Mouse (Mus musculus) kidney, adult 11 months (tissue): ENCODE results near the gene Fbxl2.

Source experiments
- DNase-seq: peaks from one replicate; pipeline ENCODE4 v3.0.0; 2022

Fbxl2 gene

DNA sequence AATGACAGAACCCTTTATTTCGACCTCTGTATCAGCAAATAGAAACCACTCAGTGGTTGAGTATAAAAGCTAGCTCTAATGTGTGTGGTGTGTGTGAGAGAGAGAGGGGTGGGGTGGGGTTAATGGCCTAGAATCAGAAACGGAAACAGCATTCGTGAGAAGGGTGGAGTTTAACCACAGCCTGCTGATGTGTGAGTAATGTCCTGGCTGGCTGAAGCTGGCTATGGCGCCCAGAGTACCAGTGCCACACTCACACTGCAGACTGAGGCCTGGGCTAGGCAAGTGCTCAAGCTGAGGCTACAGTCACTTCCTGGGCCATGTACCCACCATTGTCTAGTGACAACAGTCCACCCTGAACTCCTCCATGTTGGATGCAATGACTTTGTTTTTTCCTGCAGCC lies 29.6 kb downstream of the Fbxl2 start:
- DNase-seq, result no peak

DNA sequence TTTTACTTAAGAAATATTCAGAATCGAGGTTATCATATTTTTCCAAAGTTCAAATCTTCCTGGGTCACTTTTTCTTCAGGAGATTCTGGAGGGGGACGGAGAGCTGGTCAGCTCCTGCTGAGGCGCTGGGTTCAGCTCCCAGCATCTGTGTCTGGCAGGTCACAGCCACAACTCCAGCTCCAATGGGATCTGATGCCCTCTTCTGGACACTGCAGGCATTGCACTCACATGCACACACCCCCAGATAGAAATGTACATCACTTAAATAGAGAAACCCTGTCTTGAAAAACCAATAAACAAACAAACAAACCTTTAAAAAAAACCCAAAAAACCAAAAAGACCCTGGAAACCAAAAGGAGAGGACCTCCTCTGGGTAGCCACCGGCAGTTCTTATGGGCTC lies 30.3 kb downstream of the Fbxl2 start:
- DNase-seq, result no peak

DNA sequence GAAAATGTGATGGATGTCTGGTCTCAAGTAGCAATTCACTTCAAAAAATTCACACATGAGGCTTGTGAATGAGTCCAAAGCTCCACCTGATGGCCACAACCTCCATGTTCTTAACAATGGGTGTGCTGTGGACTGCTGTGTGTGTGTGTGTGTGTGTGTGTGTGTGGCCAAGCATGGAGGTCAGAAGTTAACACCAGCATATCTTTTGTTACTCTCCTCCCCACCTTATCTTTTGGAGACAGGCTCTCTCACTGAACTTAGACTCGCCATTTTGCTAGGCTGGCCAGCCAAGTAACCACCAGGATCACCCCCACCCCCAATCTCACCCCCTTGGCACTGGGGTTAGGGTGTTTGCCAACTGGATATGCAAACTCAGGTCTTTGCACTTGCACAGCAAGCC lies 32.0 kb downstream of the Fbxl2 start:
- DNase-seq, result no peak

DNA sequence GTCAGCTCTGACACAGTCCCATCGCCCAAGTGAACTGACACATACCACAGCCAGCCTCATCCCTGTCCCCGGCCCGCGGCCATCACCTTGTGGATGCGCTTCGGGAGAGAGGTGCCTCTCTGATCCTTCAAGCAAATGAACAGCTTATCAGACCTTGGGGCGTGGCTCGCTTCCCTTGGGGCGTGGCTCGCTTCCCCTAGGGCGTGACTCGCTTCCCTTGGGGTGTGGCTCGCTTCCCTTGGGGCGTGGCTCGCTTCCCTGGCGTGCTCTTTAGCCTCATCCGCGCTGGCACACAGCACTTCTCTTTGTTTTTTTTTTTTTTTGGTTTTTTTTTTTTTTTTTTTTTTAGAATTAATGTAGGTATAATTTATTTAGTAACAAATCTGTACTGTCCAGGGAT lies 34.8 kb downstream of the Fbxl2 start:
- no peak for DNase-seq

DNA sequence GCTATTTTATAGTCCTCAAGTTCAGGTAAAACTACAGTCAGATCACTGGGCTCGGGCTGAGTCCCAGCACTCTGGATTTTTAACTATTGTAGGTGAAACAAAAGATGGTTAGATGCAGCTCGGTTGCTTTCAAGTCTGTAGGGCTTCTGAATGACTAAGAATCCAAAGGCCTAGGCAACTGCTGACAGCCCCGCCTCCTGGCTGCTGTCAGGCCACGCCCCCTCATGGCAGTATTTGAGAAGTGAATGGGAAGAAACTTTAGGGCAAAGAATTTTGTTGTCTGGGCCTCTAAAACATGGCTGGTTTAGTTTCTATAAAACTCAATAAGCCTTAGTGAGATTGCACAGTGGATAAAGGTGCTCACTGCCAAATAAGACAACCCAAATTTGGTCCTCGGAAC lies 36.5 kb downstream of the Fbxl2 start:
- DNase-seq, result no peak

DNA sequence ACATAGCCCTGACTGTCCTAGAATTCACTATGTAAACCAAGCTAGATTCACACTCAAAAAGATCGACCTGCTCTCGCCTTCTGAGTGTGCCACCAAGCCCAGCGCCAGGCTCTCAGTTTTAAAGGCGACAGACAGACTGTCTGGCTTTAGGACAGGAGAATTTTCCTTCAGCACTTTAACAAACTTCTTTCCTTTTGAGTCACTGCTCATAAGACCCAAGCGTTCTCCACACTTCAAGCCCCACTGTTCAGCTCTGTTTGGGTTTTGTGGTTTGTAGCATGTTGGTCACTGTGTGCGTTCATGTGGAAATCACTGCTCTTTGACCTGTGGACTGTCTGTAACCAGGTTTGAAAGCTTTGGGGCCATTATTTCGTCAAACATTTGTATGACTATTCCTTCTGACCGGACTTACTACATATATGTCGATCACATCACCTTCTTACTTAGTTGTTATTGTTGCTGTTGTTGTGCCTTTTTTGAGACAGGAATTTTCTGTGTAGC lies 38.1 kb downstream of the Fbxl2 start:
- peak; percentile 21 for DNase-seq

DNA sequence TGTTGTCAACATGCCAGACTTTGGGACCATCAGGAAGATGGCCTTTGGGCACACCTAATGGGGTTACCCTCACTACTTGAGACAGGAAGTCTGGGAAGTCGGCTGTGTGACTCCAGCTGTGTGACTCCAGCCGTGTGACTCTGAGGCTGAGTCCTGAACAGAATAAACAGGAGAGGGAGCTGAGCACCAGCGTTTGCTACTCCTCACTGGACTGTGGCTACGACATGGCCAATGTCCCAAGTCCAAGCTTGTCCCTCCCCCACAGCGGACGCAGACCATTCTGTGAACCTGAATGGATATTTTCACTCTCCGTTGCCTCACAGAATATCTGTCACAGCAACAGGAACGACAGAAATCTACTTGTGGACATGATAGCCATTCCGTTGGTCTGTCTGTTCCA lies 39.2 kb downstream of the Fbxl2 start:
- peak; percentile 66 for DNase-seq

DNA sequence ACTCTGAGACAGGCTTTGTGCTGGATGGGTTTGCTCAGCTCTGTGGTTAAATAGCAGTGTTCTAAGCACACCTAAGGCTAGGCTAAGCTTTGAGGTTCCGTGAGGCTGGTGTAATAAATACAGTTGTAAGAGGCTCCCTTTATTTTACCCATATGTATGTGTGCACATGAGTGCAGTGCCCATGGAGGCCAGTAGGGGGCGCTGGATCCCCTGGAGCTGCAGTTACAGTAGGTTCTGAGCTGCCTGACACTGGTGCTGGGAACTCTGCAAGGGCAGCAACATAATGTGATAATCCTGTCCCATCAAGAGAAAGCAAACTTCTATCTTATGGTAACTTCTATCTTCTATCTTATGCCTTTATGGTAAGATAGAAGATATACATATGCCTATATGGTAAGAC lies 47.7 kb downstream of the Fbxl2 start:
- DNase-seq, result no peak

DNA sequence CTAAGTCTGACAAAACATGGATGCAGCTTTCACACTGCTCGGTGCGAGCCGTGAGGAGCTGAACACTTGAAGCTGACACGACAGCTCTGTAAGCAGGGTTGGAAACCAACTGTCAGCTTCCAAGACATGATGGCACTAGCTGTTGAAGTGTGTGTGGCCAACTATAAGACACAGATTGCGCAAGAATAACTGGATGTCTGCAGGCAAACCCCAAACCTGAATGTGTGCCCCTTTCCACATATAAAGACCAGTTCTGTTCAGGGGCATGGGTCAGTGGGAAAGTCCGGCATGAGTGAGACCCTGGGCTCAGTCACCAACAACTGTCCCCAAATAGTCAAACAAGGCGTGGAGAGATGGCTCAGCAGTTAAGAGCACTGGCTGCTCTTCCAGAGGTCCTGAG lies 53.2 kb downstream of the Fbxl2 start:
- no peak for DNase-seq

DNA sequence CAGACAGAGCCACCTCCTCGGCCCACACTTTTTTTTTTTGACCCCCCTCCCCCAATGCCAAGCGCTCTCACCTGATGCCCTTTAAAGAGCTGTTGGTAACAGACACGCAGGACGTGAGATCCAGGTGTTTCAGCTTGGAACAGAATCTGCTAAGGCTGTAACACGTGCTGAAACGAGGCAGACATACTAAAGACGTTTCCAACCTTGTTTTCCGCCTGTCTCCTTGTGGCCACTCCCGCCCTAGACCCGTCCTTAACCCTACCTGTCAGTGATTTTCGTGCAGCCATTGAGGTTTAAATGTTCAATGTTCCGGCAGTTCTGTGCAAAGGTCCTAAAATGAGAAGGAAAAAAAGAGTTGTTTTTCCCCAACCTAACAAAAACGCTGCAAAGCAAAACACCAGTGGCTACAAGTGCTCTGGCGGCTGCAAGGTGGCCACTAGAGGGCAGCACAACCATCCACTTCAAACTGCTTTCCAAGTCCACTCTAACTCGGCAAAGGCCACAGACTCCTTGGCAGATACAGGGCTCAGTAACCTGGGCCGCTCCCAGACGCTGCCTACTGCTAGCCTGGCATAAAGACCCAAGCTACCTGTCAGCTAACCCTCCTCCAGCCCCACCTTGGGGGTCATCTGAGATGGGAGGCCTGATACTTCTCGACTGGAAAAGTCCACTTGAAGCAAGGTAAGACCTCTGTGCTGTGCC lies 55.3 kb downstream of the Fbxl2 start:
- peak; percentile 76 for DNase-seq

DNA sequence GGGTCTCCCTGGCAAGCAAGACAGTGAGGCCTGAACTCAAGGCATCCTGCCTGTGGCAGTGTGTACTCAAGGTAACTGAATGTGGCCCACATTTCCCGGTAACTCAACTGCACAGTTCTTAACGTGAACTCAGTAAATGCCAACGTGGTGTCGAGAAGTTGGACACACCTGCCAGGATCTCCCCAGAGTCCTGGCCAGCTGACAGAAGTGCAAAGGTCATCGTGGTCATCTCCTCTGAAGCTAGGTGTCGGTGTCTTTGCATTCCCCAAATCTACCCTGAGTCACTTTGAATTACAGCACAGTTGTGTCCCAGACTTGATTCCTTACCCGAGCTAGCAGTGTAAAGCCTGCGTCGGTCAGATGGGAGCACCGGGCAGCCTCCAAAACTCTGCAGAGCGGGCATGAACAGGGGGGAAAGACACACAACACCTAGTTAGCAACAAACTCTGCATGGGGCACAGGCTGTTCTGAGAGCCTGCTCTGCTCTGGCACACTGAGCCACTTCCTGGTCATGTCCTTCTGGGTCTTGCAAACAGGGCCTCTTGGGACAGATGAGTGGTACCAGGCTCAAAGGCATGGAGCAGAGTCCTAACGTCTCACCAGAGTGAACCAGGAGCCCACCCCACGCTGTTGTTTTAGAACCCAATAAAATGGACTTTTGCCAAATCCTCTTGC lies 60.9 kb downstream of the Fbxl2 start:
- DNase-seq, result peak; percentile 78

DNA sequence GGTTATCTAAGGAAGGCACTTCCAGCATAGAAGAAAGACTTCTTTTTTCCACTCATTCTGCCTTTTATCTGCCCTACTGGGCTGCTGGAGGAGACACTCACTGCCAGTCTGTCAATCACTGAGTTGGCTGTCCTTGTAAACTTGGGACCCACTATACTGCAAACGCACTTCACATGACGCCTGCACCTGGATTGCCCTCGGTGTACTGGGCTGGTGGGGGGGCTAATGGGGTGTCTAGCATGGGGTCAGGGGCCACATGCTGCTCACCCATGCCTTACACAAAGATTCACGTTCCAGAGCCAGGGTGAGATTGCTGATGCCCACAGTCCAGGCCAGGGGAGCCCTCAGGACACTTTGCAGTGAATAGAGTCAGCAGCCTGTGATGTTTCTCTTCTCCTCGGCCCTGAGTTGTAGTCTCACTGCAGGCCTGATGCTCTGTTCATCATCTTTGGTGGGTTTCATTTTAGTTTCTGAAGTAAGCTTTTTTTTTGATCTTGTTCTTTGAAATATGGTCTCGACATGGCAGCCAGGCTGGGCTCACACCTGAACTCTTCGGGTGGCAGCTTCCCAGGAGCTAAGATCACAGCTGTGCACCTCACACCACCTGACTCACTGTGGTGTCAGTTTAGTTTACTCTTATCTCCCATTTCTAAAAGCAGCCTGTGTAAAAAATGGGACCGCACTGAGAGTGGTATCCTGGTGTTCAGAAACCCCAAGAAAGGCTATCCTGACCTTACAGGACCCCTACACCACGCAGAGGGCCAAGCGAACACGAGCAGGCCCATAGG lies 62.9 kb downstream of the Fbxl2 start:
- DNase-seq, result no peak

DNA sequence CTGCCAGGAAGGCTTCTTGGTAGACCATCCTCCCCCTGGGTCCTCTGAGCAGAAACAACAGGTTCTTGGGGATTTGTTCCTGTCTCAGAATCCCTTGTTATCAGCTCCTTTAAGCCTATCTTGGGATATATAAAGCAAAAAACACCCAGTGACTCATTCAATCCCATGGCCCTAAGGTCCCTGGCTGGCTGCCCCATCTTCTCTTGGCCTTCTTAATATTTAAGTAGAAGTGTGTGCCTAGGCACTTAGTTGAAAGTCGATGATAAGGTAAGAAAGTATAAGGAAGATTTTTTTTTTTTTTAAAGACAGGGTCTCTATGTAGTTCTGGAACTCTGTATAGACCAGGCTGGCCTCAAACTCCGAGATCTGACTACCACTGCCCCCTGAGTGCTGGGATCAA lies 63.5 kb downstream of the Fbxl2 start:
- no peak for DNase-seq

DNA sequence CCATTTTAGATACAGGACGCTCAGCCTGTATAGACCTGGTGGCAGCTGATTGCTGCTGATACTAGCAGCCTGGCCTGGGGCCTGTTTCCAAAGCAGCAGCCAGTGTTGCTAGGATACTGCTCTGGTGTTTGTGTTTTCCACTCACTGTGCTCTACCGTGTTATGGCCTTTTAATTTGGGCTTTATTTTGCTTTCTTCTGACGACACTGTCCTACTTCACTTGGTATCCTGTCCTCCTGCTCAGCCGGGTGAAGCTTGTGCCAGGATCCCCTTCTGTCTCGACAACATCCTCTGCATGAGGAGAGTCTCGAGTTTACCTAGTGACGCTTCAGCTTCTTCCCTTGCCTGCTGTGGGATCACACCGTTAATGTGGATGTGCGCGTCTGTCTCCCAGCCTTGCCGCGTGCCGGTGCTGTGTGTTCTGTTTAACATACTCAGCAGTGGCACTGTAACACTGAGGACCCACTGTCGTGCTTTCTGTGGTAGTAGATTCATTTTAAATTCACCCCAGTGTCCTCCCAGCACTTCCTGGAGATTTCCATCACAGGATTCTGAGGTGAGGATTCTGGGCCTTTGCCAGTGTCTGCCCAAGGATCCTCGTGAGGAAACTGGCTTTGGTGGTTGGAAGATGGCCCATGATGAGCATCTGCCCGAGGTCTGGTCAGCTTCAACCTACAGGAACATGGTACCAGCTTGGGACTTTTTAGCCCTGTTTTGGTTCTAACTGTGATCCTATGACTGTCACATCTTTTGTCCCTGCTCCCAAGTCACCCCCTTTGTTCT lies 64.7 kb downstream of the Fbxl2 start:
- peak; percentile 33 for DNase-seq

DNA sequence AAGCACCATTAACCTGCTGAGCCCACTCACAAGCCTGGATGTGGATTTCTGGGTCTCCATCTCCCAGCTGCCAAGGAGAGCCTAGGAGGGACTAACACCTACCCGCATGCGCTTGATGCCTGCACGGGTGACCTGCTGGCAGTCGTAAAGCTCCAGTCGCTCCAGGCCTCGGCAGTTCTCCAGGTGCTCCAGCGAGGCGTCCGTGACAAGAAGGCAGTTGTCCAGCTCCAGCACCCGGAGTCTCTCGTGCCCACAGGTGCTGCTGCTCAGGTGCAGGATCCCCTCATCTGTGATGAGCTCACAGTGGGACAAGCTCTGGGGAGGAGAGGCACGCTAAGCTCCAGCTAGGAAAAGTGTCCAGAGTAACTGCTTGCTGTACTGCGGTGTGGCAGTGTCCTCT lies 66.6 kb downstream of the Fbxl2 start:
- peak; percentile 54 for DNase-seq

DNA sequence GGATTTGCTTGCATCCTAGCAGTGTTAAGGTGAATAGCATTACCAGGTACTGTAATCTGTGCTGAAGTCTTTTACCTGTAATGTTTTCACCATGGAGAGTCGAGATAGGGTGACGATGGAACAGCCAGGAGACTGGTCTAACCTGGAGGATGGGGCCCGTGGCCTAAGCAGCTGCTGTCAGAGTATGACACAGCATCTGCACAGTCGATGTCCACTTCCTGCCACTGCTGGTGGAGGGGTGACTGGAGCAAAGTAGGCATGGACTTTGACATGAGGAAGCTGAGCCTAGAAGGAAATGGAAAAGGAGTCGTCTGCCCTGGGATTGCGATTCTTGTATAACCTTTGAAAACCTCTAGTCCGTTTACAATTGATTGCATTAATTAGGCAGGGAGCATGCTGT lies 67.3 kb downstream of the Fbxl2 start:
- DNase-seq, result no peak

DNA sequence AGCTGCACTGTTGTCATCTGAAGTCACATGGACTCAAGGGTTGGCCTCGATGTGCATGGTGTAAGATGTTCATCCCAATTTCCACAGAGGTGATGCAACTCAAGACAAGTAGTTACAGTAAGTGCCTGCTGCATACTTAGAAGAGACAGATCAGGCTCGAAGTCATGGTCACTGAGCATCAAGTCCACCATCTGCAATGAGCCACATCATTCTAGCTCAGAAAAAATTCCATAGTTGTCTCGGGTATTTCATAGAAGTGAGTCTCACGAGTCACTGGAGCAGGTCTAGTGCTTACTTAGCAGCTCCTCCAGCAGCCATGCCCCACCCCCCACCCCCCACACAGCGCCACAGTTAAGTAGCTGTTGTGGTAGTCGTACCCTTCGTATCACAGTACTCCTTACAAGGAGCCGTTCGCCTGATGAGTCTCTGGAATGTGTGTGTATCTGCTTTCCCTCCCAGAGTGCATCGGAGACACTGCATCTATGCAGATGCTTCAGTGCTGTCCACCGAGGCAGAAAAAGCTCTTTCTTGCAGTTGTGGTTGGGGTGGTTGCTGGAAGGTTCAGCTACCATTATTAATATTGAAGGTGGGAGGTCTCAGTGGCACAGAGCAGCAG lies 68.7 kb downstream of the Fbxl2 start:
- DNase-seq, result no peak

DNA sequence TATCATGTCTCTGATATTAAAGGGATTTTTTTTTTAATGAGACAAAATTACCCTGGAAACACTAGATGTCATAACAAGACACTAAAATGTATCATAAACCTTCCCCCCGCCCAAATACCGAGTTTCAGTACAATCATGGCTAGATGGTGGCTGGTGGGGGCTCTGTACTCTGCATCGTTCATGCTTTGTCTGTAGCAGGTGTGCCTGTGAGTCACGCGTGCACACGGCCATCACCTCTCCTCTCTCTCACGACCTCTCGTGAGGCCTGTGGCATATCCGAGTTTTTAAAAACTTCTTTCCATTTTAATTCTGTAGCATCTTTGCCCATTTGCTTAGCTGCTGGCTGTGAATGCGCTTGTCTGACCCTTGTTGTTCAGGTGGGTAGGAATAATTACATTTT lies 69.7 kb downstream of the Fbxl2 start:
- DNase-seq, result no peak

DNA sequence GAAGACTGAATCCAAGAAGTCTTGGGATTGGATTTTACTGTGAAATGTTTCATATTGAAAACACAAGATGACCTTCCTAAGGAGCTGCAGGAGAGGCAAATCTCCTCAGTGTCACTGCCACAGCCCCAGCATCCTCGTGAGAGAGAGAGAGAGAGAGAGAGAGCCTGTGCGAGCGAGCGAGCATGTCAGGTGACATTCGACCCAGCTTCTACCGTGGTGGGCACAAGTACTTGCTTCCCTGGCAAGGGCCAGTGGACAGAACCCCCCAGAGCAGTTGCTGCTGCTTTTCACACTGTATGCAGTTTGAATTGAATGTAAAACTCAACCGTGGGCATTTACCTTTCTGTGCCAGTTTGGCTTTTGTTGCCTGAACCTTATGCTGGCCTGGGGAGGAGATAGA lies 70.5 kb downstream of the Fbxl2 start:
- DNase-seq, result no peak

DNA sequence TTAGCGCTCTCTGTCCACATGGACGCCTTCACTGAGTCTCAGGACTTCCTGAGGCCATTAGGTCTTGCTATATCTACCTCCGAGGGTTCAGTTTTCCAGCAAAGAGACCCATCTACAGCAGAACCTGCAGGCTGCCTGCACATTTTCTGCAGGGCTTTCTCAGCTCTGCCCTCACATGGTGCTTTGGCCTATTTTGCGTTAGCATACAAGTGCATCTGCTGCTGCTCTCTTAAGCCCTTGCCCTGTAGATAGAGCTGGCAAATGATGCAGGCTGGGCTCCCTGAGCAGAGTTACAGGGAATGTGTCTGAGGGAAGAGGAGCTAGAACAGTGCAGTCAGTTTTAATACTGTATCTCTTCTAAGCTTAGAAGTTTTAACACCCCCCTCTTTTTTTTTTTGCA lies 71.0 kb downstream of the Fbxl2 start:
- DNase-seq, result no peak

DNA sequence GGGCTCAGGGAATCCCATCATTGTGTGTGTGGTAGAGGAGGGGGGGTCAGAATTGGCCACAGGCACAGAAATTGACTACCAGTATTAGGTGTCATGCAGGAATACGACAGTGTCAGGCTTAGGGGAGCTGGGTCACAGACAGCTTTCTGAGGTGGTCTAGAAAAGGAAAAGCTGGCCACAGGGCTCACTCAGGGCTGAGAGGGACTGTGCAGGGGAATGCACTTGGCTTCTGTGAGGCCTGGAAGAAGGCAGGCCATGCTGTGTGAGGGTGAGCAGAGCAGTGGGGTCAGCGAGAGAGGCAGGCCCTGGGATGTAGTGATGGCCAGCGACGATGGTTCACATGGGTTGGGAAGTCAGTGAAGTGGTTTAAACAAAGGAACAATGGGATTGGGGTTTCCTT lies 72.1 kb downstream of the Fbxl2 start:
- no peak for DNase-seq

DNA sequence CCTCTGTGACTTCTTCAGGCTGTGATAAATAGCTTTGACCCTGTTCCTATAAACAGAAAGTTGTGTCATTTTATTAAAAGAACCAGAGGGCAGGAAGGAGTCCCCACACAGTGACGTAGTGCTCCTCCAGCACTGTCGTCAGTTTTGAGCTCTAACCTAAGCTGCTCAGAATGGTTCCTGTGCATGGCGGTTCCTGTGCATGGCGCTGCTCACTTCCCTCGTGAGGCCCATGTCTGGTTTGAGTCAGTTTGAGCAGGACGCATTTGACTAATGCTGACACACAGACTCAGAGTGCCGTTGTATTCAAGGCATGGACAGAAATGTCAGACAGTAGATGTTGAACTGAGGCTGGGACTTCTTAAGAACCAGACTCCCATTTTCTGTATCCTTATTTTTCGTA lies 74.4 kb downstream of the Fbxl2 start:
- DNase-seq, result no peak

DNA sequence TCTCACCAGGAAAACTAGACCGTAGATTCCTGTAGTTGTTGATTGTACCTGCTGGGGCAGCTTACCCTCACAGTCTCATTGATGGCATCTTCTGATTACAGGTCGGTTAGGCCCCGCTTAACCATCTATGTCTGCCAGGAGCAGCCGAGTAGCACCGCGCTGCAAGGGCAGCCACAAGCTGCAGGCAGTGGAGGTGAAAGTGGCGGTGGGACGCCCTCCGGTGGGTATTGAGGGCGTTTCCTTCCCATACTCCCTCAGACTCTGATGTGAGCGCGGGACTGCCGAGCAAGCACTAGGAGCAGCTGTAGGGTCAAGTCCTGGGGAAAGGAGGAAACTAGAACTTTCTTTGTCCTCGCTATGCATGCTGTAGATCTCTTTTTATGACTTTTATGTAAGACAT lies 76.0 kb downstream of the Fbxl2 start:
- no peak for DNase-seq
